9 mouse cellular contexts compared by ENCODE assay signal in genomic region chr9:29457976-29458572, GRCm38 (mm10).
A peak's percentile ranks its signal among the peaks of the same experiment; 100 is the strongest.
DNase-seq lines count a peak whose midpoint lies in the region; ATAC-seq lines count a peak whose summit lies in the region.
"Had no signal": no experiment of that assay in that cellular context is flagged by ENCODE, and none has a peak within 500 bp of the region (broad histone marks: within the 10 kb centered on the region; RNA-seq: fewer than 3 reads in every experiment).

No protein-coding gene starts in this region.

- H3K4me3 ChIP-seq in heart, embryonic 10.5 days, result no peak overlapping the region
- no peak overlapping the region for H3K4me3 ChIP-seq in kidney, embryonic 14.5 days (ENCODE audit: low read length)
- no peak overlapping the region for H3K4me3 ChIP-seq in limb, embryonic 11.5 days (ENCODE audit: low read depth, low read length)
- no peak overlapping the region for H3K4me3 ChIP-seq in neural tube, embryonic 14.5 days (ENCODE audit: low read depth, low read length)

- H3K4me2 ChIP-seq in kidney, embryonic 14.5 days (replicated peaks; ENCODE audit: low read depth, low read length), result no peak overlapping the region
- H3K4me2 ChIP-seq in limb, embryonic 11.5 days (ENCODE audit: low read depth, severe bottlenecking), result no peak overlapping the region
- no peak overlapping the region for H3K4me2 ChIP-seq in neural tube, embryonic 14.5 days (ENCODE audit: low read depth, low read length)

- peak; percentile 8 for DNase-seq in thymus, postnatal 4 days
- no peak for DNase-seq in thymus, postnatal 14 days
- DNase-seq in embryo, embryonic 9.5 days (ENCODE audit: extremely low spot score), result peak; percentile 75
- peak; percentile 78 for DNase-seq in heart, embryonic 10.5 days (ENCODE audit: low spot score)
- peak; percentile 87 for DNase-seq in limb, embryonic 11.5 days (ENCODE audit: low spot score)

- peak; percentile 76 for ATAC-seq in kidney, embryonic 14.5 days (ENCODE audit: low FRiP score, low TSS enrichment)
- peak; percentile 57 for ATAC-seq in limb, embryonic 11.5 days (ENCODE audit: insufficient number of reproducible peaks, low FRiP score, low TSS enrichment, low read depth)
- ATAC-seq in neural tube, embryonic 14.5 days (ENCODE audit: low read depth), result peak; percentile 76; the same call in 1 of the 2 replicates
- no peak for ATAC-seq in inflammation-experienced regulatory T-cells, adult 6 months

- peaks cover 10% of the 10 kb centered on the region; the same call in 1 of the 2 replicates for H3K4me1 ChIP-seq in heart, embryonic 10.5 days
- H3K4me1 ChIP-seq in kidney, embryonic 14.5 days (ENCODE audit: control insufficient read depth, insufficient read depth, low read length), result no peaks in the 10 kb centered on the region
- H3K4me1 ChIP-seq in limb, embryonic 11.5 days (ENCODE audit: control insufficient read depth, insufficient read depth, low read length), result 0 out of 2 replicates have a peak, but pooled peaks cover 4% of the 10 kb centered on the region
- no peaks in the 10 kb centered on the region for H3K4me1 ChIP-seq in neural tube, embryonic 14.5 days (ENCODE audit: control insufficient read depth, insufficient read depth, low read length)

- no peaks in the 10 kb centered on the region for H3K9me3 ChIP-seq in heart, embryonic 10.5 days
- H3K9me3 ChIP-seq in kidney, embryonic 14.5 days (ENCODE audit: control insufficient read depth, low read length), result no peaks in the 10 kb centered on the region
- no peaks in the 10 kb centered on the region for H3K9me3 ChIP-seq in limb, embryonic 11.5 days (ENCODE audit: control insufficient read depth, low read length)
- H3K9me3 ChIP-seq in neural tube, embryonic 14.5 days (ENCODE audit: control insufficient read depth, low read length), result no peaks in the 10 kb centered on the region

- no peaks in the 10 kb centered on the region for H3K36me3 ChIP-seq in heart, embryonic 10.5 days
- H3K36me3 ChIP-seq in kidney, embryonic 14.5 days (ENCODE audit: control insufficient read depth, insufficient read depth, low read length), result no peaks in the 10 kb centered on the region
- H3K36me3 ChIP-seq in limb, embryonic 11.5 days (ENCODE audit: control insufficient read depth, insufficient read depth, low read length), result no peaks in the 10 kb centered on the region
- H3K36me3 ChIP-seq in neural tube, embryonic 14.5 days (ENCODE audit: control insufficient read depth, insufficient read depth, low read length), result no peaks in the 10 kb centered on the region
- H3K36me3 ChIP-seq: G1E had no signal

- WGBS in heart, embryonic 10.5 days, result 9% methylated on average over 5 of the region's 5 CpGs
- WGBS in kidney, embryonic 14.5 days, result 11% methylated on average over 5 of the region's 5 CpGs
- 13% methylated on average over 5 of the region's 5 CpGs for WGBS in limb, embryonic 11.5 days
- WGBS in neural tube, embryonic 14.5 days, result 8% methylated on average over 5 of the region's 5 CpGs

- H3K9ac ChIP-seq in kidney, embryonic 14.5 days (ENCODE audit: low read depth, low read length), result no peak overlapping the region
- H3K9ac ChIP-seq in limb, embryonic 11.5 days (ENCODE audit: low read length), result no peak overlapping the region
- no peak overlapping the region for H3K9ac ChIP-seq in neural tube, embryonic 14.5 days (replicated peaks; ENCODE audit: low read depth, low read length)

- 0 out of 2 replicates have a peak, but pooled peaks cover 3% of the 10 kb centered on the region for H3K27me3 ChIP-seq in heart, embryonic 10.5 days (ENCODE audit: insufficient read depth, poor library complexity, severe bottlenecking)
- H3K27me3 ChIP-seq in kidney, embryonic 14.5 days (ENCODE audit: control insufficient read depth, insufficient read depth, low read length), result no peaks in the 10 kb centered on the region
- H3K27me3 ChIP-seq in limb, embryonic 11.5 days (ENCODE audit: control insufficient read depth, insufficient read depth, low read length), result no peaks in the 10 kb centered on the region
- H3K27me3 ChIP-seq in neural tube, embryonic 14.5 days (ENCODE audit: control insufficient read depth, insufficient read depth, low read length), result no peaks in the 10 kb centered on the region

- no peak overlapping the region for H3K27ac ChIP-seq in heart, embryonic 10.5 days
- no peak overlapping the region for H3K27ac ChIP-seq in kidney, embryonic 14.5 days (ENCODE audit: low read depth, low read length)
- H3K27ac ChIP-seq in limb, embryonic 11.5 days (replicated peaks; ENCODE audit: low read depth, low read length), result no peak overlapping the region
- H3K27ac ChIP-seq in neural tube, embryonic 14.5 days (ENCODE audit: low read depth, low read length), result no peak overlapping the region
